Mouse (Mus musculus) neural tube, embryonic 14.5 days (tissue): Measurements from ENCODE around the gene Chid1. TPM values are rescaled to one million over a fixed set of nuclear protein-coding genes. Genes with fewer than 3 reads are reported as not detected.
A peak's percentile ranks its signal among the peaks of the same experiment; 100 is the strongest.
"Not testable (repeated sequence)": the region's sequence is repeated elsewhere in the genome, so short reads cannot be mapped to it uniquely, and the experiment has no call there.

Source experiments
- ATAC-seq: fragments of 200-750 bp; cut with Nextera tagmentation; 2 replicates; pipeline ENCODE4 v1.8.0; 2017; ENCODE audit warnings: low read depth, mild to moderate bottlenecking, moderate TSS enrichment, moderate library complexity
- H3K27ac ChIP-seq: fragments of 300-500 bp; sonication (generic); 2 replicates; pipeline ENCODE4 v1.5.1; 2014; ENCODE audit warnings: low read depth, mild to moderate bottlenecking, control low read depth, low read length, moderate library complexity, mixed read lengths
- H3K27me3 ChIP-seq: fragments of 300-500 bp; sonication (generic); 2 replicates; pipeline ENCODE4 v1.6.1; 2014; ENCODE audit warnings: low read length; ENCODE audit not compliant: control insufficient read depth, insufficient read depth
- H3K36me3 ChIP-seq: fragments of 300-500 bp; sonication (generic); 2 replicates; pipeline ENCODE4 v1.6.1; 2014; ENCODE audit warnings: low read length, mixed read lengths; ENCODE audit not compliant: control insufficient read depth, insufficient read depth
- H3K4me1 ChIP-seq: fragments of 300-500 bp; sonication (generic); 2 replicates; pipeline ENCODE4 v1.6.1; 2014; ENCODE audit warnings: low read length; ENCODE audit not compliant: control insufficient read depth, insufficient read depth
- H3K4me2 ChIP-seq: fragments of 300-500 bp; sonication (generic); 2 replicates; pipeline ENCODE4 v1.6.1; 2014; ENCODE audit warnings: mild to moderate bottlenecking, low read depth, low read length, control low read depth
- H3K4me3 ChIP-seq: fragments of 300-500 bp; sonication (generic); 2 replicates; pipeline ENCODE4 v1.5.1; 2014; ENCODE audit warnings: low read depth, low read length, control low read depth, mixed read lengths
- H3K9ac ChIP-seq: fragments of 300-500 bp; sonication (generic); replicated peaks from 2 replicates; pipeline ENCODE4 v1.6.1; 2014; ENCODE audit warnings: low read depth, mild to moderate bottlenecking, control low read depth, low read length, mixed read lengths
- H3K9me3 ChIP-seq: fragments of 300-500 bp; sonication (generic); 2 replicates; pipeline ENCODE4 v1.6.1; 2016; ENCODE audit warnings: low read length; ENCODE audit not compliant: control insufficient read depth
- WGBS: fragments of 180-500 bp; shearing (Covaris S2); extraction: QIAGEN DNeasy Blood & Tissue Kit; methylation state at CpG from one replicate; pipeline ENCODE4 v1.1.7; 2014; 5-methylcytosine and 5-hydroxymethylcytosine counted together
- polyA plus RNA-seq: library from polyadenylated mRNA; unstranded; fragments of >200 nt; fragmentation: Nextera tagmentation; extraction: Ambion mirVana; gene quantifications from 2 replicates; pipeline ENCODE4 v1.2.1, GENCODE M21; 2014

Gene Chid1
- polyA plus RNA-seq, 1 experiment from 2014 or later: 52.4 TPM

DNA sequence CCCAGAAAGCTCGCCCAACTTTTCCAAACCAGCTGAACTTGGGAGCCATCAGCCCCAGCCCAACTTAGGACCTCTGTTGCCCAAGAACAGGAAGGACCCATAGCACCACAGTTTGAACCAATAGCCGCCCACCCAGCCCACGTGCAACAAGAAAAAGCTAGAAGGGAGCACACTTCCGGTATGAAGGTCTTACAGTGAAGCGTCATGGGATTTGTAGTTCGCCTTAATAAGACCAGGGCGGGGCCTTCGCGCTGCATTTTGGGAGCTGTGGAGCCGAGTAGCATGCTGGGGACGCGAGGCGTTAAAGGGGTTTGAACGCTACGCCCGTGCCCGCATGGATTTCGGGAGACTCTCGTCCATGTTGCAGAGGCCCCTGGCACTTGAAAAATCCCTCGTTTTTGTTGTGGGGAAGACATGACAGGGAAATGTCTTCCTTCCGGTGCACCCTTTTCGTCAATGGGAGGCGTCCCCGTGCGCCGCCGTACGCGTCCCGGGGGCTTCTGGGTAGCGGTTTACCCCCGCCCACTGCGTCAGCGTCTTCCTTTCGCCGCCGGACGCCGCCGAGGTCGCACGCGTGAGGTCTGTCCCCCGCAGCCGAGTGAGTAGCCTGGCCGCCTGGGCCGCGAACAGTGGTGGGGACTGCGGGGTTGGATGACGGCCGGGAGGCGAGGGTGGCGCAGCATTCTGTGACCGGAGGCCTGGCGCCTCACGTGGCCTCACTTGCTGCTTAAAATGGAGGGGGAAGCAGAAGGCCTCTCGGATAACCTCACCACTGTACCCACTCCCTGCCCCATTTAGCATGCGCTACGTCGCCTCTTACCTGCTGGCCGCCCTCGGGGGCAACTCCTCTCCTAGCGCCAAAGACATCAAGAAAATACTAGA lies 92.3 kb downstream of the Chid1 start, which contains the start of gene Rplp2:
Rplp2 (plus strand) TSS at position 261 of the 882 bp plus-strand sequence.
- no peaks in the 10 kb centered on the region for H3K27me3 ChIP-seq
- under 1% methylated on average over 63 of the region's 63 CpGs for WGBS
- H3K4me3 ChIP-seq: peak within 1 kb of the TSS; percentile 70
- peak within 1 kb of the TSS; percentile 83 for H3K9ac ChIP-seq
- peak within 1 kb of the TSS; percentile 91 for H3K27ac ChIP-seq
- no peaks in the 10 kb centered on the region for H3K9me3 ChIP-seq
- peak; percentile 95 for ATAC-seq
- peaks cover 17% of the 10 kb centered on the region; the same call in 1 of the 2 replicates for H3K36me3 ChIP-seq
- peak within 1 kb of the TSS; percentile 83 for H3K4me2 ChIP-seq
- peaks cover 17% of the 10 kb centered on the region; the same call in 1 of the 2 replicates for H3K4me1 ChIP-seq

DNA sequence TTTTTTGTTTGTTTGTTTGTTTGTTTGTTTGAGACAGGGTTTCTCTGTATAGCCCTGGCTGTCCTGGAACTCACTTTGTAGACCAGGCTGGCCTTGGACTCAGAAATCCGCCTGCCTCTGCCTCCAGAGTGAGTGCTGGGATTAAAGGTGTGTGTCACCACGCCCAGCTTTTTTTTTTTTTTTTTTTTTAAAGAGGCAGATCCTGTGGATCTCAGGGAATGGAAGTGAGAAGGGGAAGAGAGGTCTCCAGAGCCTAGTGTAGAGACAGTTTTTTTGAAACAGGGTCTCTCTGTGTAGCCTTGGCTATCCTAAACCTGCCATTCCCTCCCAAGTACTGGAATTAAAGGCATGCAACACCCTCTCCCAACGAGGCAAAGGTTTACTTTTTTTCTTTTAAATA lies 93.3 kb downstream of the Chid1 start:
- ATAC-seq, H3K27ac ChIP-seq, H3K9me3 ChIP-seq, H3K27me3 ChIP-seq, H3K4me3 ChIP-seq, H3K9ac ChIP-seq: not testable (repeated sequence)
- H3K4me1 ChIP-seq: peaks cover 17% of the 10 kb centered on the region; the same call in 1 of the 2 replicates
- H3K36me3 ChIP-seq: peaks cover 12% of the 10 kb centered on the region; the same call in 1 of the 2 replicates
- 94% methylated on average over 3 of the region's 3 CpGs for WGBS
- peak overlapping the region; percentile 83; the same call in 1 of the 2 replicates for H3K4me2 ChIP-seq

DNA sequence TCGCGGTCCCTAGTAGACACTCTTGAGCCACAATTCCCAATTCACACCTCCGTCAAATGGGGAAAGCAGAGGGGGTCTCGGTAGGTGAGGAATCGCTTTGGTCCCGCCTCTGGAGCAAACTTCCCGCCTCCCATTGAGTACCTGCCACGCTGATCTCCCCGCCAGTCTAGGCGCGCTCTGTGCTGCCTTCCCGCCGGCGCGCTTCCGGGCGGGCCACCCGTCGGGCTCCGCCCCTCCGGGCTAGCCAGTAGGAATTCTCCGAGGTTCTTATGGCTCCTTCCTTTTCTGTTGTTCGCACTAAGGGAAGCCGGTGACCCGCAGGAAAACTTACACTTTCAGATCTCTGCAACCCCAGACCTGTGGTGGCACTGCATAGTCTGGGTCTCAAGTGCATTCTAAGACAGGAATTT lies 95.8 kb downstream of the Chid1 start, which contains the start of gene Pidd1:
Pidd1 (minus strand) TSS at position 198 of the 410 bp plus-strand sequence.
- H3K27ac ChIP-seq: no peak within 1 kb of the TSS
- H3K4me3 ChIP-seq: peak within 1 kb of the TSS; percentile 15
- ATAC-seq: no peak
- H3K36me3 ChIP-seq: peaks cover 4% of the 10 kb centered on the region; the same call in 1 of the 2 replicates
- peaks cover 17% of the 10 kb centered on the region; the same call in 1 of the 2 replicates for H3K4me1 ChIP-seq
- H3K9ac ChIP-seq: peak within 1 kb of the TSS; percentile 0; the same call in 1 of the 2 replicates
- H3K4me2 ChIP-seq: peak within 1 kb of the TSS; percentile 51
- WGBS: 0% methylated on average over 25 of the region's 25 CpGs
- H3K27me3 ChIP-seq: no peaks in the 10 kb centered on the region
- H3K9me3 ChIP-seq: no peaks in the 10 kb centered on the region

Other genes starting within 250 kb of the Chid1 start
- gene Drd4, start 247.9 kb downstream of the Chid1 start, polyA plus RNA-seq: 0.73 and 0.90 TPM in 2 replicates
- gene Deaf1, start 212.2 kb downstream of the Chid1 start, polyA plus RNA-seq: 186 and 228 TPM in 2 replicates
- 36.7 and 40.2 TPM in 2 replicates for gene Tmem80, start 212.1 kb downstream of the Chid1 start, polyA plus RNA-seq
- gene Eps8l2, start 201.0 kb downstream of the Chid1 start, polyA plus RNA-seq: 0.33 and 0.51 TPM in 2 replicates
- 265 and 311 TPM in 2 replicates for gene Taldo1, start 147.7 kb downstream of the Chid1 start, polyA plus RNA-seq
- 42.7 and 44.8 TPM in 2 replicates for gene Gatd1, start 125.7 kb downstream of the Chid1 start, polyA plus RNA-seq
- gene Cend1, start 110.4 kb downstream of the Chid1 start, polyA plus RNA-seq: 51.6 and 70.7 TPM in 2 replicates
- 66.9 and 80.4 TPM in 2 replicates for gene Slc25a22, start 102.0 kb downstream of the Chid1 start, polyA plus RNA-seq
- gene Pidd1, start 95.8 kb downstream of the Chid1 start, polyA plus RNA-seq: 2.0 and 2.5 TPM in 2 replicates
- gene Rplp2, start 92.5 kb downstream of the Chid1 start, polyA plus RNA-seq: 654 and 691 TPM in 2 replicates
- 14.0 and 14.7 TPM in 2 replicates for gene Pnpla2, start 84.7 kb downstream of the Chid1 start, polyA plus RNA-seq
- 3.6 and 6.6 TPM in 2 replicates for gene Cracr2b, start 78.8 kb downstream of the Chid1 start, polyA plus RNA-seq
- 43.3 and 49.6 TPM in 2 replicates for gene Cd151, start 72.5 kb downstream of the Chid1 start, polyA plus RNA-seq
- 74.0 and 87.3 TPM in 2 replicates for gene Polr2l, start 64.7 kb downstream of the Chid1 start, polyA plus RNA-seq
- gene Tspan4, start 64.6 kb downstream of the Chid1 start, polyA plus RNA-seq: 55.7 and 63.3 TPM in 2 replicates
- gene Ap2a2, start 22.3 kb upstream of the Chid1 start, polyA plus RNA-seq: 98.5 and 125 TPM in 2 replicates
- 0.27 and 0.29 TPM in 2 replicates for gene Muc6, start 115.5 kb upstream of the Chid1 start, polyA plus RNA-seq
- 0.45 and 0.86 TPM in 2 replicates for gene Muc2, start 150.5 kb upstream of the Chid1 start, polyA plus RNA-seq
- gene Muc5ac, start 249.1 kb upstream of the Chid1 start, polyA plus RNA-seq: not detected in 2 replicates